Mouse (Mus musculus) thymus, adult 2 months (tissue): ENCODE measurements around the gene Anks1b.

ENCODE experiments used
- CTCF ChIP-seq: fragments of 200-500 bp; IDR thresholded peaks from 2 replicates; pipeline ENCODE4 v1.5.1; 2012; ENCODE audit warnings: mild to moderate bottlenecking, control low read depth, low read length, moderate library complexity, borderline replicate concordance; ENCODE audit not compliant: control insufficient read depth, poor library complexity, insufficient read depth; ENCODE audit errors: extremely low read depth
- POLR2A ChIP-seq: fragments of 200-500 bp; IDR thresholded peaks from 2 replicates; pipeline ENCODE4 v1.6.1; 2012; ENCODE audit warnings: mild to moderate bottlenecking, low read length, control low read depth, moderate library complexity; ENCODE audit not compliant: control insufficient read depth, poor library complexity, insufficient read depth; ENCODE audit errors: extremely low read depth

GRCm38 (mm10) chr10:90856668-90857067, 983.4 kb downstream of the Anks1b start:
- no peak for TF ChIP-seq POLR2A
- no peak for TF ChIP-seq CTCF
